Mouse (Mus musculus) brain, embryonic 14.5 days (tissue): Measurements from ENCODE around the gene Tgfbr3.

Experiments
- CTCF ChIP-seq: fragments of 200-500 bp; IDR thresholded peaks from 2 replicates; pipeline ENCODE4 v1.5.1; 2012; ENCODE audit warnings: inconsistent platforms, mild to moderate bottlenecking, moderate library complexity, borderline replicate concordance; ENCODE audit not compliant: insufficient read depth, insufficient read length; ENCODE audit errors: extremely low read depth
- POLR2A ChIP-seq: fragments of 200-500 bp; IDR thresholded peaks from 2 replicates; pipeline ENCODE4 v1.6.1; 2012; ENCODE audit warnings: mild to moderate bottlenecking, inconsistent platforms, borderline replicate concordance; ENCODE audit not compliant: poor library complexity, insufficient read depth, insufficient read length, severe bottlenecking; ENCODE audit errors: extremely low read depth

DNA sequence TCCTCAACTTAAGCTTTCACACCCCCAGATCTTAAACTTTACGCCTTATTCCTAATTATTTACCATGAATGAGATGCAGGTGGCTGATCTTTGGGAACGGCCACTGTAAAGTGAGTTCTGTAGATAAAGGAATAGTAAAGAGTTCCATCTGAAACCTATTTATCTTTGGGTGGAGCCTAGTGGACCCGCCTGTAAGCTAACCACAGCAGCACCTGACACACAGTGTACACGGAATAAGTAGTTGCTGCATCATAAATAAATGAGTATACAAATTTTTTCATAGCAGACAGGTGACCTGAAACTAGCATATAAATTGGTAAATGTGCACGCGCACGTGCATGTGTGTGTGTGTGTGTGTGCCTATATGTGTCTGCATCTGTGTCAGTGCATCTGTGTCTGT lies 192.1 kb downstream of the Tgfbr3 start:
- TF ChIP-seq CTCF (no peak), POLR2A (no peak)
